Mouse (Mus musculus): Measurements from ENCODE around the gene Dennd5b.

DNA sequence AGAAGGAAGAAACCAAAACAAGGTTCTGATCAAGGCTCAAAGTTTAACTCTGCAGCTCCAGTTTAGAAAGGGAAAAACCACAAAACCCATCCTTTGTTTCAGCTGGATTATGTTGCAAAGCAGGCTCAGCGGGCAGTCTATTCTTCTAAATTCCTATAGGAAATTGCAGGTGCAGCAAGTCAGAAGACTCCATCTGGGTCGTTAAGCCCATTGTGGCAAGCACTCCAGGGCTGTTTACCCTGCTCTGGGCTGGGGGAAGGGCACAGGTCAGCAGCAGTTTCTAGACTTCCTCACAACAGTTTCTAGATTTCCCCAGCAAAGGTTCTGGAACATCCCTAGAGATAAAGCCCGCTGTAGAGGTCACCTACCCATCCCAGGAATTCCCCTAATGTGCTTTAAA lies 29.6 kb upstream of the Dennd5b start:
- TF ChIP-seq POLR2A (IDR thresholded peaks at IDR 0.05; ENCODE audit: extremely low read depth, insufficient read depth, low read length) (no peak), CTCF (IDR thresholded peaks at IDR 0.05; ENCODE audit: low read depth, low read length) (no peak)
